Mouse (Mus musculus): ENCODE results near the gene Slc37a3. TPM values are rescaled to one million over a fixed set of nuclear protein-coding genes. Genes with fewer than 3 reads are reported as not detected.

Gene Slc37a3
- polyA plus RNA-seq, 1 experiment from 2014 or later: 34.5 TPM

- no peak overlapping the region for H3K27ac ChIP-seq (ENCODE audit: low read depth, low read length)
- H3K9ac ChIP-seq (ENCODE audit: low read depth, low read length): no peak overlapping the region
- H3K36me3 ChIP-seq (ENCODE audit: control insufficient read depth, insufficient read depth, low read length): no peaks in the 10 kb centered on the region
Observed at GRCm38 (mm10) chr6:39320286-39320685, 57.2 kb downstream of the Slc37a3 start.

DNA sequence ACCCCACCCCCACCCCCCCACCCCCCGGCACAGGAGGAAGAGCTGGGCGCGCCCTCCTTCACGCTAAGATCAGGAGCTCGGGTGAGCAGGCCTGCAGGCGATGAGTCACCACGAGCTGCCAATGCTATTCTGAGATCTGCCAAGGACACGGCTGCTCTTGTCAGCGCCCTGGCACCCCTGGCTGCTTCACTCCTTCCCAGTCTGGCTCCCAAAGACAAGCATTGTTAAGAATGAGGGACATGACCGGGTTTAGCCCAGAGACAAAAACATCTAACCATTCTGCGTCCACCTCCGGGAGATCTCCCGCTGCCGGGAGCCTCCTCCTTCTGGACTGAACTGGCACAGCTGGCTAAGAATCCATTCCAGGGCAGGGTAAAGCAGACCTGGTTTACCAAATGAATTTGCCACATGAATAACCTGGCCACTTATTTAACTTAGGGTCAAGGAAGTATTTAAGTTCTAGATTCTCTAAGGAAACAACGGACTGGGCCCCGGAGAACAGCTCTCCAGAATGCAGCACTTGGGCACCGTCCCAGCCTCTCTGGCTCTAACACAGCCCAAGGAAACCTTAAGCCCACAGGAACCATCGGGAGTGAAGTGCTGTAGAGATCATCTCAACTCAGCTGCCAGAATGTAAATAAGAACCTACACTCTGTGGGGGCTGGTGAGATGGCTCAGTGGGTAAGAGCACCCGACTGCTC is 58.3 kb downstream of the Slc37a3 start:
- no peaks in the 10 kb centered on the region for H3K27me3 ChIP-seq (ENCODE audit: control insufficient read depth, insufficient read depth, low read length)
- H3K9me3 ChIP-seq (replicated peaks; ENCODE audit: control insufficient read depth, low read length): no peaks in the 10 kb centered on the region
- 0 out of 2 replicates have a peak, but pooled peaks have one; percentile 57 for ATAC-seq (replicated peaks; ENCODE audit: insufficient number of reproducible peaks, low FRiP score, low TSS enrichment)
- peak overlapping the region; percentile 40 for H3K4me2 ChIP-seq
- H3K36me3 ChIP-seq (ENCODE audit: control insufficient read depth, insufficient read depth, low read length): no peaks in the 10 kb centered on the region
- no peak overlapping the region for H3K4me3 ChIP-seq (ENCODE audit: low read depth, low read length)
- no peak overlapping the region for H3K9ac ChIP-seq (ENCODE audit: low read depth, low read length)
- 48% methylated on average over 14 of the region's 19 CpGs for WGBS (ENCODE audit: insufficient replicate concordance)
- peak overlapping the region; percentile 66; the same call in 1 of the 2 replicates for H3K27ac ChIP-seq (ENCODE audit: low read depth, low read length)
- H3K4me1 ChIP-seq (ENCODE audit: control insufficient read depth, insufficient read depth, low read length): peaks cover 10% of the 10 kb centered on the region

More at GRCm38 (mm10) chr6:39320286-39320685, 57.2 kb downstream of the Slc37a3 start:
- Histone ChIP-seq H3K4me2 (no peak overlapping the region), H3K27me3 (ENCODE audit: control insufficient read depth, insufficient read depth, low read length) (no peaks in the 10 kb centered on the region), H3K9me3 (replicated peaks; ENCODE audit: control insufficient read depth, low read length) (no peaks in the 10 kb centered on the region), H3K4me3 (ENCODE audit: low read depth, low read length) (no peak overlapping the region), H3K4me1 (ENCODE audit: control insufficient read depth, insufficient read depth, low read length) (peaks cover 10% of the 10 kb centered on the region)
- no peak for ATAC-seq (replicated peaks; ENCODE audit: insufficient number of reproducible peaks, low FRiP score, low TSS enrichment)
- WGBS (ENCODE audit: insufficient replicate concordance): 86% methylated on average over 5 of the region's 5 CpGs

DNA sequence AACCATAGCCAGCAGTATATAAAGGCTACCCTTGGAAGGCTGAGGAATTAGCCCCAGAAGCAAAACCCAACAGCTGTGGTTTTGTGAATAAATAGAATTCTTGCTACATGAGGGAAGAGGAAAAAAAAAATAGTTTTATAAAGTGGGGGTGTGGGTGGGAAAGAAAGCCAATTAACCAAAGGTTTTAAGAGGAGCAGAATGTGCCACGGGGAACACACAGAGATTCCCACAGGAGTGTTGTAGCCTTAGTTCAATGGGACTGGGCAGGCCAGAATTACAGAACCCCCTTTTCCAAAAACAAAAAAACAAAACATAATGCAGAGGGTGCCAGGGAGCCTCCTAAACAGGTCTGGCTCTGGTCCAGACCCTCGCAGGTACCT is 58.9 kb downstream of the Slc37a3 start:
- Histone ChIP-seq H3K4me3 (ENCODE audit: low read depth, low read length) (no peak overlapping the region), H3K9me3 (replicated peaks; ENCODE audit: control insufficient read depth, low read length) (no peaks in the 10 kb centered on the region), H3K9ac (ENCODE audit: low read depth, low read length) (no peak overlapping the region), H3K36me3 (ENCODE audit: control insufficient read depth, insufficient read depth, low read length) (no peaks in the 10 kb centered on the region), H3K27me3 (ENCODE audit: control insufficient read depth, insufficient read depth, low read length) (no peaks in the 10 kb centered on the region), H3K4me1 (ENCODE audit: control insufficient read depth, insufficient read depth, low read length) (peaks cover 10% of the 10 kb centered on the region), H3K27ac (ENCODE audit: low read depth, low read length) (peak overlapping the region; percentile 36), H3K4me2 (no peak overlapping the region)
- 69% methylated on average over 2 of the region's 2 CpGs for WGBS (ENCODE audit: insufficient replicate concordance)
- ATAC-seq (replicated peaks; ENCODE audit: insufficient number of reproducible peaks, low FRiP score, low TSS enrichment): no peak

DNA sequence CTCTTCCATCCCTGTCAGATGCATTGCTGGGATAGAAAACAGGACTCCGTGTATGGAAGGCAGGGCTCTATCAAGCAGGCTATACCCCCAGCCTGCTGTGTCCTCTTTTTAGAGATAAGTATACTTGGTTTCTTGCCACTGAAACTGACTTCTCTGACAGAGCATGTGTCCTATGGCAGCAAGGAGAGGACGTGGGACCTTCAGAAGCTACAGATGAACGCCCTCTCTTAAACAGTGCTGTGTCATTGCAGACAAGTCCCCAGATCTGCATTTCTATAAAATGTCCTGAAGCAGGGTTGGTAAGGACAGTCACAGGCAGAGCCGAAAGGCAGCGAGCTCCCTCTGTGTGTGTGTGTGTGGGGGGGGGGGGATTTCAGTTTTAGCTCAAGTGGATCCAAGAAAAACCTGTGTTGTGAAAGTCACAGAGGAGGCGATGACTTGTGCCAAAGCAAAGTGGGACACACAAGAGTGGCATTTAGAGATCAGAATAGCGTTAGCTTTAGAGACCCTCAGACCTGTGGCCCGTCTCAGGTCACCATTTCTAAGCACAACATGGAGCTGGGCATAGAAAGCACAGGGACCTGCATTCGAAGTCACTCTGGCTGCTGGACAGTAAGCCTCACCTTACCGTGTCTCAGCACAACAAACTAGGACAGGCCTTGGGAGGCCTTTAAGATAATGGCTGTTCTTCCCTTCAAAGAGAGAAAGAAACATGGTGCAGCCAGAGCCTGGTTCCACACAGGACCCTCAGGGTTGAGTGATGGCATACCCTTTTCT is 59.4 kb downstream of the Slc37a3 start:
- Histone ChIP-seq H3K4me3 (ENCODE audit: low read depth, low read length) (no peak overlapping the region), H3K36me3 (ENCODE audit: control insufficient read depth, insufficient read depth, low read length) (no peaks in the 10 kb centered on the region), H3K4me2 (no peak overlapping the region), H3K4me1 (ENCODE audit: control insufficient read depth, insufficient read depth, low read length) (peaks cover 10% of the 10 kb centered on the region), H3K9ac (ENCODE audit: low read depth, low read length) (no peak overlapping the region), H3K27ac (ENCODE audit: low read depth, low read length) (peak overlapping the region; percentile 36), H3K9me3 (replicated peaks; ENCODE audit: control insufficient read depth, low read length) (no peaks in the 10 kb centered on the region), H3K27me3 (ENCODE audit: control insufficient read depth, insufficient read depth, low read length) (no peaks in the 10 kb centered on the region)
- ATAC-seq (replicated peaks; ENCODE audit: insufficient number of reproducible peaks, low FRiP score, low TSS enrichment): no peak
- WGBS (ENCODE audit: insufficient replicate concordance): 54% methylated on average over 10 of the region's 10 CpGs

GRCm38 (mm10) chr6:39316089-39316488 is 61.4 kb downstream of the Slc37a3 start:
- Histone ChIP-seq H3K4me1 (ENCODE audit: control insufficient read depth, insufficient read depth, low read length) (peaks cover 10% of the 10 kb centered on the region), H3K36me3 (ENCODE audit: control insufficient read depth, insufficient read depth, low read length) (no peaks in the 10 kb centered on the region), H3K9ac (ENCODE audit: low read depth, low read length) (no peak overlapping the region), H3K4me3 (ENCODE audit: low read depth, low read length) (no peak overlapping the region), H3K9me3 (replicated peaks; ENCODE audit: control insufficient read depth, low read length) (no peaks in the 10 kb centered on the region), H3K27ac (ENCODE audit: low read depth, low read length) (no peak overlapping the region), H3K4me2 (no peak overlapping the region), H3K27me3 (ENCODE audit: control insufficient read depth, insufficient read depth, low read length) (no peaks in the 10 kb centered on the region)
- 87% methylated on average over 5 of the region's 6 CpGs for WGBS (ENCODE audit: insufficient replicate concordance)
- ATAC-seq (replicated peaks; ENCODE audit: insufficient number of reproducible peaks, low FRiP score, low TSS enrichment): no peak

GRCm38 (mm10) chr6:39314461-39314860 is 63.0 kb downstream of the Slc37a3 start:
- Histone ChIP-seq H3K27ac (ENCODE audit: low read depth, low read length) (no peak overlapping the region), H3K36me3 (ENCODE audit: control insufficient read depth, insufficient read depth, low read length) (no peaks in the 10 kb centered on the region), H3K9me3 (replicated peaks; ENCODE audit: control insufficient read depth, low read length) (no peaks in the 10 kb centered on the region), H3K27me3 (ENCODE audit: control insufficient read depth, insufficient read depth, low read length) (no peaks in the 10 kb centered on the region), H3K4me1 (ENCODE audit: control insufficient read depth, insufficient read depth, low read length) (peaks cover 10% of the 10 kb centered on the region), H3K9ac (ENCODE audit: low read depth, low read length) (no peak overlapping the region), H3K4me3 (ENCODE audit: low read depth, low read length) (no peak overlapping the region), H3K4me2 (no peak overlapping the region)
- no peak for ATAC-seq (replicated peaks; ENCODE audit: insufficient number of reproducible peaks, low FRiP score, low TSS enrichment)
- WGBS (ENCODE audit: insufficient replicate concordance): 70% methylated on average over 12 of the region's 12 CpGs

DNA sequence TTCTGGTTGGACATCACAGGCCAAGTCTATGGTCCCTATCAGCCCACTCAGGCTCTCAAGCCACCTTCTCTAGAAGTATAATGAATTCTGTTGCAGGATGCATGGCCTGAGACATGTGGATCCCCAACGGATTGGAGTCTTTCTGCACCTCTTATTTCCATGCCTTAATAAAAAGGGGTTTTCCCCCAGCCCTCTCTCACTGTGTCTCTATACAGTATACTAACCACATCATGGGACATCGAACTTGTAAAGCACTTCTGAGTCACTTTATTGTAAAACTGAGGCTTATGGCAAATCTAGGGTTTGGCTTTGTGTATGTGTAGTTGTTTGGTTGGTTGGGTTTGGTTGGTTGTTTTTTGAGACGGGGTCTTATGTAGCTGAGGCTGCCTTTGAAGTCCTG is 65.7 kb downstream of the Slc37a3 start:
- Histone ChIP-seq H3K4me2 (no peak overlapping the region), H3K9ac (ENCODE audit: low read depth, low read length) (no peak overlapping the region), H3K36me3 (ENCODE audit: control insufficient read depth, insufficient read depth, low read length) (no peaks in the 10 kb centered on the region), H3K4me3 (ENCODE audit: low read depth, low read length) (no peak overlapping the region), H3K27me3 (ENCODE audit: control insufficient read depth, insufficient read depth, low read length) (no peaks in the 10 kb centered on the region), H3K9me3 (replicated peaks; ENCODE audit: control insufficient read depth, low read length) (no peaks in the 10 kb centered on the region), H3K4me1 (ENCODE audit: control insufficient read depth, insufficient read depth, low read length) (no peaks in the 10 kb centered on the region), H3K27ac (ENCODE audit: low read depth, low read length) (no peak overlapping the region)
- no peak for ATAC-seq (replicated peaks; ENCODE audit: insufficient number of reproducible peaks, low FRiP score, low TSS enrichment)
- WGBS (ENCODE audit: insufficient replicate concordance): 77% methylated on average over 3 of the region's 3 CpGs

GRCm38 (mm10) chr6:39304371-39304874 is 73.1 kb downstream of the Slc37a3 start:
- H3K27ac ChIP-seq (ENCODE audit: low read depth, low read length): no peak overlapping the region
- no peaks in the 10 kb centered on the region for H3K4me1 ChIP-seq (ENCODE audit: control insufficient read depth, insufficient read depth, low read length)
- no peaks in the 10 kb centered on the region for H3K9me3 ChIP-seq (replicated peaks; ENCODE audit: control insufficient read depth, low read length)
- WGBS (ENCODE audit: insufficient replicate concordance): 61% methylated on average over 6 of the region's 6 CpGs
- H3K36me3 ChIP-seq (ENCODE audit: control insufficient read depth, insufficient read depth, low read length): no peaks in the 10 kb centered on the region
- H3K27me3 ChIP-seq (ENCODE audit: control insufficient read depth, insufficient read depth, low read length): no peaks in the 10 kb centered on the region
- no peak overlapping the region for H3K4me3 ChIP-seq (ENCODE audit: low read depth, low read length)
- H3K4me2 ChIP-seq: no peak overlapping the region
- no peak for ATAC-seq (replicated peaks; ENCODE audit: insufficient number of reproducible peaks, low FRiP score, low TSS enrichment)
- no peak overlapping the region for H3K9ac ChIP-seq (ENCODE audit: low read depth, low read length)
